Mouse (Mus musculus) retina, postnatal 1 day (tissue): ENCODE measurements around the gene Cnr1.
A peak's percentile ranks its signal among the peaks of the same experiment; 100 is the strongest.

Experiments used
- DNase-seq: peaks from one replicate; pipeline ENCODE4 v3.0.0-alpha.2; 2012

Cnr1 gene

DNA sequence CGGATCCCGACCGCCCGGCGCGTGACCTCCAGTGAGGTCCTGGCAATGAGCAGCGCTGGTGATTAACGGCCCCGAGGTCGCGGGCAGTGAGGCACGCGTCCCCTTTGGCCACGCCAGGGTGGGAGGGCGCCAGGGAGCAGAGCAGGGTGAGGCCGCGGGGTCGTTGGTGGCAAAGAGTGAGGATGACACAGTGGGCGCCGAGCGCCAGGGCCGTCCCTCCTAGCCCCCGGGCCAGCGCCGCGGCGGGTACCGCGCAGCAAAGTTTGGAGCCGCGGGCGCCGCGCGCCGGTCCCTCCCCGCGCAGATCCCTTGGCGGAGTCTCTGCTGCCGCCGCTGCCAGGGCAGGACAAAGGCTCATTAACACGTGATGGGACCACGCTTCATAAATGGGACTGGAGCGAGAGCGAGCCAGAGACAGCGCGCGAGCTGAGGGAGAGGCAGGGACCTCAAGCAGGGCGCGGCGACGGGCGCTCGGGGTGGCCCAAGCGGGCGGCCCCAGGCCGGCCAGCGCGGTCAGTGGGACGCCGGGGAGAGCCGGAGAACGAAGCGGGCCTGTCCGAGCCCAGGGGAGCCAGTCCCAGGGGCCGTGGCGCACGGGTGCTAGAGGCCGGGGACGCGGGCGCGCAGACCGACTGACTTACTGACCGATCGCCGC is at the start of gene Cnr1:
TSS of gene Cnr1 (plus strand) at position 360 of the 655 bp plus-strand sequence.
- DNase-seq: peak; percentile 90

DNA sequence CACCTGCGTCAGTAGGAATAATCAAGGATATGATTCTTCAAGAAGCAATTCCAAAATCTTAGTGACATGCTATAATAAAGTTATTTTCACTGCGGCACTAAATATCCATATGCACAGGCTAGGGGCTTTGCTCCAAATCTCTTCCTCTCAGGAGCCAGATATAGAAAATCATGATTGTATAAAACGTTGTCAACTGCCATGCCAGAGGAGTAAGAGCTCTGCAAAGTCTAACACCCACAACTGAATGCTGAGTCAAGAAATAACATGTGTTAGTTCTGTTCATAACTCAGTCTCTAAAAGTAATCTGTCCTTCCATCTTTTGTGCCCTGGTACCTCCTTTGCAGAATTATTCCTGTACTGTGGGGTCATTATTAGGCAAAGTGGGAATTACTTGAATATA is 44.4 kb upstream of the Cnr1 start:
- no peak for DNase-seq

GRCm38 (mm10) chr4:33886026-33886425 is 38.4 kb upstream of the Cnr1 start:
- DNase-seq: peak; percentile 41

DNA sequence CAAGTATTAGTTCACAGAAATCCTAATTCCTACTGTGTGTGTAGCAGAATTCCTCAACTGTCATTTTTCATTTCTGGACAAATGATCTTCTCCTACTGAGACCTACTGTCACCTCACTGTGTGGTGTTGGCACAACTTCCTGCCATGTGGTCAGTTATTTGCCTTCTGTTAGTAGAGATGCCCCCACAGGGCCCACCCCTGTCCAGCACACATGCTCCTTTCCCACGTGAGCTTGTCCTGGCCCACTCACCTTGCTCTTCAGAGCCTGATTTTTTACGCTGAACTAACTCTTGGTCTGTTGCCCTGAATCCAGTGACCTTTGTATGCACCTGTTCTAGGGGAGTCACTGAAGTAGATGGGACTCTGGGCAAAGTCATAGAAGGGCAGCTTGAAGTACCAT is 34.4 kb upstream of the Cnr1 start:
- no peak for DNase-seq

DNA sequence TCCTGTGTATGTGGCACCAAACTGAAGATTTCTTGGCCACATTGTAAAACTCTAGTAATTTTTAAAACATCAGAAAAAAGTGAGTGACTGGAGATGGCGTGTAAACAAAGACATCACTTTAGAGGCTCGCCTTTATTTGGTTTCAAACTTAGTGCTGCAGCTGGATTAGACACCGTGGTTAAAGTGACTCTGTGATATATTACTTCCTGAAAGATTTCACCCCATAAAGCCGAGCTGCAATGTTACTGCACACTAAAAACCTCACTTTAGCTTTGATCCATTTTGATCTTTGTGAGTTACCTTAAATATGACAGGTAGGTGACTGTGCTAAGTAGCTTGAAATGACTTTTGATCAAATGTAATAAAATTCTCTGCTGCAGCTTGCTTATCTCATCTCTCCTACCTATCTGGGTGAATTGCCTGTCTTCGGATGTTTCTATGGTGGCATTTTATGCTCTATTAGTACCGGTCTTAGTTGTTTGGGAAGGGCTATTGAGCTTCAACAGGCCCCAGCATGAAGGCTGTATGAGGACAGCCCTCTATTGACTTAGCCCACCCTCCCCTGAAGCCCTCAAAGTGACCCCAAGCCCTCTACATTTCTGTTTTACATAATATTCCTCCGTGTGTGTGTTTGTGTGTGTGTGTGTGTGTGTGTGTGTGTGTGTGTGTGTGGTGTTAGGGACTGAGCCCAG is 32.1 kb upstream of the Cnr1 start:
- DNase-seq: no peak

- DNase-seq: no peak
Observed at GRCm38 (mm10) chr4:33893841-33894240, 30.6 kb upstream of the Cnr1 start.

- DNase-seq: no peak
Observed at GRCm38 (mm10) chr4:33895046-33895445, 29.3 kb upstream of the Cnr1 start.

DNA sequence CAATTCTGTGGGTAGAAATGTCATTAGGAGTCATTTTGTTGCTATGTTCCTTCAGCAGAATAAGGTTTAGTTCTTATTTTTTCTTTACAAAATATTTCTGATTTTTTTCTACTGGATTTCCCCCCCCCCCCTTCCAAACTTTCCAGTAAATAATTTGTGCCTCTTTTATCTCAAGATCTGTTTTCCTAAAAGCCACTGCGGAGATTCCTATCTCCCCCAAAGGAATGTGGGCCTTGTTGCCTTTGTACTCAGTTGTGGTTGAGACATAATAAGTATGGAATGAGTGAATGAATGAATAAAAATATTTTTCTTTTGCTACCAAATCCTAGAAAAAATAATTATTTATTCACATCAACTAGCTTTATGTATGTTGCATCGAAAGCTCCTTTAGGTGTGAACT is 28.9 kb upstream of the Cnr1 start:
- DNase-seq: no peak

DNA sequence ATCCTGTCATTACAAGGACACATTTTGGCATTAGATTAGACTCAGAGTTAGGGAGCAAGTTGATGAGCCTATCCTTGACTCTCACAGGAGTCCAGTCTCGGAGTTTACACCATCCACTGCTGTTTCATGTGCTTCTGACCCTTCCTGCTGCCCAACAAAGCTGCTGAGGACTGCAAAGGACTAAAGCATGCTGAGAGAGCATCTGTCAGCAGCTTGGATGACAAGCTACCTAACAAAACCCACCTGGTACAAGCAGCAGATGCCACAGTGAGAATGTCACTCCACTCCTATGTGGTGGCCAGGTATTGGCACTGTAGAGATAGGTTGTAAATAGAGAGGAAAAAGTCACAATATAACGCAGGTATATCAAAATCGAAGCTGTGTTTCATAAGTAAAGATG is 22.7 kb upstream of the Cnr1 start:
- no peak for DNase-seq

DNA sequence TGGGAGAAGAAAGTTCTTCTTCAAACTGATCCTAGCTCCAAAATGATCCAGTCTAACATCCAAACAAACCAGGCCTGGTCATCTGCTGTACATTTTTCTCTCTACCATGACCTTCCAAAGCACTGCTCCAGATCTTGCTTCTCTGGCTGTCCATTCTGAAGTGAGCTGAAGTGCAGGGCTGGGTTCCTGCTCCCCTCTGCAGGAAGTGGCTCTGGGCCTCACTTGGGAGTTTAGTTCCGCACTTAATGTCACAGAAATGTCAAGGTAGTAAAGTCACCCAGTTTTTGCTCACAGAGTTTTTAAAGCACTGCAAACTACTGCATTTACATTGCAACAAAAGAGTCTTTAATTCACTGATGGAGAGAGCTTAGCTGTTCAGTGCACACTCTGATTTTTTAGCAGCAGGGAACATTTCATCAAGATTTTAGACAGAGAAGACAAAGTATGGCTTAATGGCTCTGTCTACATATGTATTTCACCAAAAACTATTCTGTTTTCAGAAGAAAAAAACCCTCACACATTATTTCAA is 20.5 kb upstream of the Cnr1 start:
- no peak for DNase-seq

- no peak for DNase-seq
Observed at GRCm38 (mm10) chr4:33904826-33905225, 19.6 kb upstream of the Cnr1 start.

DNA sequence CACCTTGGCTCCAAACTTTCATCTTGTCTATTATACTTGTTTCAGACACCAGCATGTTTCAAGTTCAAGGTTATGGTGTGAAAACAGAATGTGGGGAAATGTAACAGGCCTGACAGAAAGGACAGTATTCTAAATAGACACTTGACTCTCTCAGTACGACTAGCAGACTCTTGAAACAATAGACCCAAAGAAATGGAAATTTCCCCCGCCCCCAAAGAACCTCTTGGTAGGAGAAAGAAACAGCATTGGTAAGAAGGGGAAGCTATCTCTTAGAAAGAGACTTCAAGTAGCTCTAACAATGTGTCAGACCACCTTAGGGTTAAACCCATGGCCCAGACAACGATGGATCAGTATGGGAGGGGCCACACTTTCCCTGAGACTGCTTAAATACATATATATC is 15.6 kb upstream of the Cnr1 start:
- no peak for DNase-seq

DNA sequence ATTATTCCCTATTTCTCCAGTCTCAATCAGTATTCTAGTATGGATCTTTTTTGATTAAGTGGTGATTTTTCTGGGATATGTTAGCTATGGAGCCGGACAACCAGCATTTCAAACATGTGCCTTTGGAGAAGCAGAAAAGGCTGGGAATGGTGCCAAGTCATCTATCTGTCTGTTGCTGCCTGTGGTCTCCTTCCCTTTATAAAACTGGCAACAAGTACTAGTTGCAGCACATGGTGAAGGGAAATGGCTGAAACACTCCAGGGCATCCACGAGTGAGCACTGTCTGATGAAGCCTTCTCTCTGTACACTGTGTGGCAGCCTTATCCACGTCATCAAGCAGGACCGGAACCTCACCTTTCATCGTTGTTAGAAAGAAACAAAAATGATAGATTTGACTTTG is 8.7 kb upstream of the Cnr1 start:
- no peak for DNase-seq

GRCm38 (mm10) chr4:33920807-33921206 is 3.6 kb upstream of the Cnr1 start:
- DNase-seq: no peak

- peak; percentile 45 for DNase-seq
Observed at GRCm38 (mm10) chr4:33923151-33923760, 1.1 kb upstream of the Cnr1 start.

GRCm38 (mm10) chr4:33923761-33924233 is 596 bp upstream of the Cnr1 start:
- peak; percentile 81 for DNase-seq

- no peak for DNase-seq
Observed at GRCm38 (mm10) chr4:33924889-33925245, 474 bp downstream of the Cnr1 start.

- no peak for DNase-seq
Observed at GRCm38 (mm10) chr4:33925489-33925888, 1.1 kb downstream of the Cnr1 start.

DNA sequence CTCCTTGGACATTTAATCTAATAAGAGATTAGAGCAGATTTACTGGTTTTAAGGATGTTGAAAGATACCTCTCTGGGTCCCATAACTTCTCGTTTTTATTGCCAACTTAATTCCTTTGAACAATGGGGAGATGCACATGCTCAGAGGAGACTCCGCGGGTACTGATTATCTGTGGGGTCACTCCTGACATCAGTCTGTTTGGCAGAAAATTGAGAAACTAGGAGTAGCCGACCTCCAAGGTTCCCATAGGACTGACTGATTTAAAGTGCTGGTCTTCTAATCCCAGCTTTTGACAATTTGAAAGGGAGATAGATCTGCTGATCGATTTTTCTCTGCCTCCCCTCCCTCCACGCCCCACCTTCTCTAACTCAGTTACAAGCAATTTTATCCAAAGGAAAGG is 1.6 kb downstream of the Cnr1 start:
- DNase-seq: no peak

DNA sequence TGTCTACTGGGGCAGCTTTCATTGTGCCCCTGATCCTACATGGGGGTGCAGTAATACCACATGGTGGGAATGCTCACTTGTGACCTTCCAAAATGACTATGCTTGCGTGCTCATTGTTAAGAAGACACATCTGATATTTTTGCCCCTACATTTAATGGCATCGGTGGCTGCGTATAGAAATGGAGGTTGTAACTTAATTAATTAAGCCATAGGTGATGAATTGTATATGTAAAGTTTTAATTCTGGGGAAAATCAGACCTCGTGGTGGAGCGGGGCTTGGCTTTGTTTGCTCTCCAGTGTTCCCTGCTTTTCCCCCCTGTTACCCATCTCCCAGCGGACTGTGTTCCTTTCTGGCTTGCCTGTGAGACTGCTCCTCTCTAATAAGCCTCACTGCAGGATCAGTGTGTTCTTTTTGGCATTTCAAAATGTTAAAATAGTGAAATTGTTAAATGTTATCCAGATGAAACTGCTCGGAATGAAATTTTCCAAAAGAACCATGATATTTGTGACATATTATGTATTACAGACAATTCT is 2.4 kb downstream of the Cnr1 start:
- no peak for DNase-seq

- DNase-seq: no peak
Observed at GRCm38 (mm10) chr4:33927644-33928043, 3.3 kb downstream of the Cnr1 start.

- DNase-seq: no peak
Observed at GRCm38 (mm10) chr4:33928450-33928849, 4.1 kb downstream of the Cnr1 start.

- DNase-seq: no peak
Observed at GRCm38 (mm10) chr4:33931347-33931746, 7.0 kb downstream of the Cnr1 start.

- DNase-seq: no peak
Observed at GRCm38 (mm10) chr4:33941557-33941956, 17.2 kb downstream of the Cnr1 start.
